Mouse (Mus musculus) liver, embryonic 12.5 days (tissue): ENCODE results near the gene Lrrc8d. TPM values are rescaled to one million over a fixed set of nuclear protein-coding genes. Genes with fewer than 3 reads are reported as not detected.
A peak's percentile ranks its signal among the peaks of the same experiment; 100 is the strongest.

Experiments used
- ATAC-seq: fragments of 200-750 bp; cut with Nextera tagmentation; 2 replicates; pipeline ENCODE4 v1.8.0; 2017; ENCODE audit warnings: moderate number of reproducible peaks, mild to moderate bottlenecking, moderate library complexity
- H3K27ac ChIP-seq: fragments of 300-500 bp; sonication (generic); 2 replicates; pipeline ENCODE4 v1.5.1; 2016; ENCODE audit warnings: mild to moderate bottlenecking
- H3K27me3 ChIP-seq: fragments of 300-500 bp; sonication (generic); replicated peaks from 2 replicates; pipeline ENCODE4 v1.6.1; 2016; ENCODE audit warnings: mild to moderate bottlenecking, moderate library complexity
- H3K36me3 ChIP-seq: fragments of 300-500 bp; sonication (generic); 2 replicates; pipeline ENCODE4 v1.6.1; 2016; ENCODE audit warnings: mild to moderate bottlenecking, moderate library complexity
- H3K4me1 ChIP-seq: fragments of 300-500 bp; sonication (generic); 2 replicates; pipeline ENCODE4 v1.6.1; 2016
- H3K4me2 ChIP-seq: fragments of 300-500 bp; sonication (generic); 2 replicates; pipeline ENCODE4 v1.6.1; 2016; ENCODE audit warnings: mild to moderate bottlenecking, moderate library complexity
- H3K4me3 ChIP-seq: fragments of 300-500 bp; sonication (generic); 2 replicates; pipeline ENCODE4 v1.5.1; 2016; ENCODE audit warnings: mild to moderate bottlenecking, moderate library complexity
- H3K9ac ChIP-seq: fragments of 300-500 bp; sonication (generic); 2 replicates; pipeline ENCODE4 v1.6.1; 2016; ENCODE audit warnings: mild to moderate bottlenecking, moderate library complexity
- H3K9me3 ChIP-seq: fragments of 300-500 bp; sonication (generic); replicated peaks from 2 replicates; pipeline ENCODE4 v1.6.1; 2016; ENCODE audit warnings: mild to moderate bottlenecking, moderate library complexity
- WGBS: fragments of 180-500 bp; shearing (Covaris S2); methylation state at CpG from one replicate; pipeline ENCODE4 v1.1.7; 2016; ENCODE audit not compliant: insufficient replicate concordance; 5-methylcytosine and 5-hydroxymethylcytosine counted together
- polyA plus RNA-seq: library from polyadenylated mRNA; unstranded; fragments of >200 nt; fragmentation: Nextera tagmentation; extraction: Ambion mirVana; gene quantifications from 2 replicates; pipeline ENCODE4 v1.2.1, GENCODE M21; 2016

Lrrc8d gene
- polyA plus RNA-seq, 1 experiment from 2014 or later, result 14.5 TPM

- H3K4me3 ChIP-seq, result no peak overlapping the region
- no peaks in the 10 kb centered on the region for H3K36me3 ChIP-seq
- H3K27ac ChIP-seq, result no peak overlapping the region
- no peak for ATAC-seq
- H3K9ac ChIP-seq, result no peak overlapping the region
- no peak overlapping the region for H3K4me2 ChIP-seq
- H3K27me3 ChIP-seq, result peaks cover 17% of the 10 kb centered on the region; the same call in 1 of the 2 replicates
- peaks cover 37% of the 10 kb centered on the region for H3K4me1 ChIP-seq
- no peaks in the 10 kb centered on the region for H3K9me3 ChIP-seq
- 25% methylated on average over 7 of the region's 7 CpGs for WGBS
Observed at GRCm38 (mm10) chr5:105872916-105873315, 173.1 kb downstream of the Lrrc8d start.

GRCm38 (mm10) chr5:105873774-105874173 is 174.0 kb downstream of the Lrrc8d start:
- H3K27ac ChIP-seq, result no peak overlapping the region
- no peak overlapping the region for H3K4me2 ChIP-seq
- no peaks in the 10 kb centered on the region for H3K36me3 ChIP-seq
- H3K9me3 ChIP-seq, result no peaks in the 10 kb centered on the region
- no peak overlapping the region for H3K9ac ChIP-seq
- no peak overlapping the region for H3K4me3 ChIP-seq
- peaks cover 17% of the 10 kb centered on the region; the same call in 1 of the 2 replicates for H3K27me3 ChIP-seq
- WGBS, result 57% methylated on average over 3 of the region's 3 CpGs
- no peak for ATAC-seq
- H3K4me1 ChIP-seq, result peaks cover 46% of the 10 kb centered on the region

GRCm38 (mm10) chr5:105874476-105874875 is 174.7 kb downstream of the Lrrc8d start:
- H3K27ac ChIP-seq, result no peak overlapping the region
- H3K9ac ChIP-seq, result no peak overlapping the region
- peaks cover 17% of the 10 kb centered on the region; the same call in 1 of the 2 replicates for H3K27me3 ChIP-seq
- no peaks in the 10 kb centered on the region for H3K36me3 ChIP-seq
- no peak overlapping the region for H3K4me3 ChIP-seq
- 83% methylated on average over 11 of the region's 11 CpGs for WGBS
- peaks cover 51% of the 10 kb centered on the region for H3K4me1 ChIP-seq
- ATAC-seq, result no peak
- H3K9me3 ChIP-seq, result no peaks in the 10 kb centered on the region
- H3K4me2 ChIP-seq, result no peak overlapping the region

- peaks cover 17% of the 10 kb centered on the region; the same call in 1 of the 2 replicates for H3K27me3 ChIP-seq
- peaks cover 53% of the 10 kb centered on the region for H3K4me1 ChIP-seq
- H3K4me2 ChIP-seq, result peak within 1 kb of the TSS; percentile 98
- peak within 1 kb of the TSS; percentile 97 for H3K9ac ChIP-seq
- no peaks in the 10 kb centered on the region for H3K9me3 ChIP-seq
- H3K36me3 ChIP-seq, result 0 out of 2 replicates have a peak, but pooled peaks cover 4% of the 10 kb centered on the region
- WGBS, result under 1% methylated on average over 51 of the region's 83 CpGs
- peak within 1 kb of the TSS; percentile 82 for H3K27ac ChIP-seq
- ATAC-seq, result peak; percentile 93
- H3K4me3 ChIP-seq, result peak within 1 kb of the TSS; percentile 93
Observed at GRCm38 (mm10) chr5:105876068-105876924, 176.5 kb downstream of the Lrrc8d start, which contains the start of gene Zfp326. Gene Zfp326 (plus strand): TSS chr5:105876565.

- Histone ChIP-seq H3K4me3 (peak overlapping the region; percentile 93), H3K9me3 (no peaks in the 10 kb centered on the region), H3K4me2 (peak overlapping the region; percentile 98), H3K27ac (peak overlapping the region; percentile 82), H3K36me3 (peaks cover 9% of the 10 kb centered on the region; the same call in 1 of the 2 replicates), H3K4me1 (peaks cover 53% of the 10 kb centered on the region), H3K9ac (peak overlapping the region; percentile 97), H3K27me3 (peaks cover 17% of the 10 kb centered on the region; the same call in 1 of the 2 replicates)
- peak; percentile 57; the same call in 1 of the 2 replicates for ATAC-seq
- under 1% methylated on average over 46 of the region's 46 CpGs for WGBS
Observed at GRCm38 (mm10) chr5:105876925-105877774, 177.4 kb downstream of the Lrrc8d start.

Other genes starting within 250 kb of the Lrrc8d start
- gene Lrrc8c, start 180.6 kb upstream of the Lrrc8d start, polyA plus RNA-seq, result 23.0 and 23.9 TPM in 2 replicates
- 12.9 and 14.9 TPM in 2 replicates for gene Zfp326, start 176.6 kb downstream of the Lrrc8d start, polyA plus RNA-seq